Mouse (Mus musculus) C2C12 (cell line): ENCODE results near the gene Nme7.

ENCODE experiments used
- CEBPB ChIP-seq: IDR thresholded peaks from one replicate; pipeline ENCODE4 v1.6.1; 2011; ENCODE audit warnings: low read depth, mild to moderate bottlenecking, control low read depth, moderate library complexity
- CTCF ChIP-seq: IDR thresholded peaks from one replicate; pipeline ENCODE4 v1.5.1; 2011; ENCODE audit not compliant: control insufficient read depth, insufficient read depth, insufficient read length
- FOSL1 ChIP-seq: IDR thresholded peaks from one replicate; pipeline ENCODE4 v1.8.0; 2011; ENCODE audit warnings: mild to moderate bottlenecking, low read length; ENCODE audit not compliant: poor library complexity, insufficient read depth, severe bottlenecking
- MAX ChIP-seq: IDR thresholded peaks from one replicate; pipeline ENCODE4 v1.6.1; 2011; ENCODE audit warnings: mild to moderate bottlenecking, control low read depth
- MYOD1 ChIP-seq: IDR thresholded peaks from one replicate; pipeline ENCODE4 v1.6.1; 2011; ENCODE audit warnings: low read depth; ENCODE audit not compliant: control insufficient read depth, insufficient read length
- MYOG ChIP-seq: IDR thresholded peaks from one replicate; pipeline ENCODE4 v1.6.1; 2011; ENCODE audit not compliant: control insufficient read depth, insufficient read length; ENCODE audit errors: extremely low read depth
- USF1 ChIP-seq: IDR thresholded peaks from one replicate; pipeline ENCODE4 v1.6.1; 2011; ENCODE audit warnings: low read depth, mild to moderate bottlenecking, control low read depth, moderate library complexity

DNA sequence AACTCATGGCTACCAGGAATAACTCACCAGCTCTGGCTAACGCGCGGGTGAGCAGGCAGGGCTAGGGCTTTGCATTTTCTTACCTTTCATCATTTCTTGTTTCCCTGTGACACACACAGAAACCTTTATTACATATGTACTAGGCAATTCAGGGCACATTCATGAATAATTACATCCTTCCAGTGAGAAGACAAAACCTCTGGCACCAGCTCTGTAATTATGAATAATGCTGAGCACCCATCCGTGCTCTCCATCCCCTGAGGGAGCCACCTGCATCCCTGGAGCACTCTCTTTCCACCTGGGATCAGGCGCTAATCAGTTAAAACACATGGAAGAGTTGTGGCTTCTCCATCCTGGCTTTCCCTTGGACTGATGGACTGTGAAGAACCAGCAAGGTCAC, at the start of gene Nme7:
- TF ChIP-seq CTCF (no peak), CEBPB (no peak), USF1 (no peak), MAX (no peak), MYOG (no peak), MYOD1 (no peak), FOSL1 (no peak)
